Mouse (Mus musculus) c-Kit-positive CD71-positive TER-119-positive erythroid progenitor cells, embryonic 14.5 days (primary cell): ENCODE data around the gene Slfn4.
"Not testable (repeated sequence)": the region's sequence is repeated elsewhere in the genome, so short reads cannot be mapped to it uniquely, and the experiment has no call there.

Source experiments
- DNase-seq: peaks from one replicate; pipeline ENCODE4 v3.0.0-alpha.2; 2013; ENCODE audit warnings: low spot score

Slfn4 gene

DNA sequence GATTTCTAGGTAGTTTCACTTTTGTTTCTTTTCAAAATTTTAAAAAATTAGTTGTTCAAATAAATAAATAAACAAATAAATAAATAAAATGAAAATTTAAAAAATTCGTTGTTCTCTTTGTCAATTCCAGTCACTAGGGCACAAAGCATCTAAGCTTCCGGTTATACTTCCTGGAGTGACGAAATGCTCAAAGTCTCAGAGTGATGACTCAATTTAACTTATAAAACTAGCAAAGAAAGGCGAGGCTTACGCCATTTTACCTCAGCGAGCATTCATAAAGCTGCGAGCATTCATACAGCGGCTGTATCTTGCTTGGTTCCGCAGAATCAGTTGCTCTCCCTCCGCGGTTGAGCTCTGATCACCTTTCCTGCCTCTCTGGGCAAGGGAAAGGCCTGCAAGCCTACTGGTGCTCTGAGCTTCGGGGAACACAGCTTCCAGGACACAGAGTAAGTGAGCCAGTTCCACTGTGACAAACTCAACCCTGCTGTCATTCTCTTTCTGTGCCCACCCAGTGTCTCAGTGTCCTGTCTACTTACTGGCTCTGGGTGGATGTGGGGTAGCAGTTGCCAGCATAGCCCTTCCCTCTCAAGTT, at the start of gene Slfn4:
Gene Slfn4, plus strand, starts transcription at position 239 of the 592 bp plus-strand sequence.
- no peak for DNase-seq

DNA sequence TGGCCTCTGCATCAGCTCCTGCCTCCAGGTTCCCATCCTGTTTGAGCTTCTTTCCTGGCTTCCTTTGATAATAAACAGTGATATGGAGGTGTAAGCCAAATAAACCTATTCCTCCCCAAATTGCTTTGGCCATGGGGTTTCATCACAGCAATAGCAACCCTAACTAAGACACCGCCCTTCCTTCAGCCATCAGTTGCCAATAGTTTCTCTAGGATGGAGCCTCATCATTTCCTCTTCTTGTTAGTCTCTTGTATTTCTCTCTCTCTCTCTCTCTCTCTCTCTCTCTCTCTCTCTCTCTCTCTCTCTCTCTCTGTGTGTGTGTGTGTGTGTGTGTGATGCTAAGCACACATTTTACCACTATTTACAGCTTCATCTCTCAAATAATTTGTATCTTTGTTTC, 49.4 kb upstream of the Slfn4 start:
- DNase-seq = not testable (repeated sequence)

DNA sequence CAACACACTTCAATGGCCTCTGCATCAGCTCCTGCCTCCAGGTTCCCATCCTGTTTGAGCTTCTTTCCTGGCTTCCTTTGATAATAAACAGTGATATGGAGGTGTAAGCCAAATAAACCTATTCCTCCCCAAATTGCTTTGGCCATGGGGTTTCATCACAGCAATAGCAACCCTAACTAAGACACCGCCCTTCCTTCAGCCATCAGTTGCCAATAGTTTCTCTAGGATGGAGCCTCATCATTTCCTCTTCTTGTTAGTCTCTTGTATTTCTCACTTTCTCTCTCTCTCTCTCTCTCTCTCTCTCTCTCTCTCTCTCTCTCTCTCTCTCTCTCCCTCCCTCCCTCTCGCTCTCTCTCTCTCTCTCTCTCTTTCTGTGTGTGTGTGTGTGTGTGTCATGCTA, 37.7 kb upstream of the Slfn4 start:
- not testable (repeated sequence) for DNase-seq

DNA sequence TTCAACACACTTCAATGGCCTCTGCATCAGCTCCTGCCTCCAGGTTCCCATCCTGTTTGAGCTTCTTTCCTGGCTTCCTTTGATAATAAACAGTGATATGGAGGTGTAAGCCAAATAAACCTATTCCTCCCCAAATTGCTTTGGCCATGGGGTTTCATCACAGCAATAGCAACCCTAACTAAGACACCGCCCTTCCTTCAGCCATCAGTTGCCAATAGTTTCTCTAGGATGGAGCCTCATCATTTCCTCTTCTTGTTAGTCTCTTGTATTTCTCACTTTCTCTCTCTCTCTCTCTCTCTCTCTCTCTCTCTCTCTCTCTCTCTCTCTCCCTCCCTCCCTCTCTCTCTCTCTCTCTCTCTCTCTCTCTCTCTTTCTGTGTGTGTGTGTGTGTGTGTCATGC, 26.0 kb upstream of the Slfn4 start:
- DNase-seq = not testable (repeated sequence)

DNA sequence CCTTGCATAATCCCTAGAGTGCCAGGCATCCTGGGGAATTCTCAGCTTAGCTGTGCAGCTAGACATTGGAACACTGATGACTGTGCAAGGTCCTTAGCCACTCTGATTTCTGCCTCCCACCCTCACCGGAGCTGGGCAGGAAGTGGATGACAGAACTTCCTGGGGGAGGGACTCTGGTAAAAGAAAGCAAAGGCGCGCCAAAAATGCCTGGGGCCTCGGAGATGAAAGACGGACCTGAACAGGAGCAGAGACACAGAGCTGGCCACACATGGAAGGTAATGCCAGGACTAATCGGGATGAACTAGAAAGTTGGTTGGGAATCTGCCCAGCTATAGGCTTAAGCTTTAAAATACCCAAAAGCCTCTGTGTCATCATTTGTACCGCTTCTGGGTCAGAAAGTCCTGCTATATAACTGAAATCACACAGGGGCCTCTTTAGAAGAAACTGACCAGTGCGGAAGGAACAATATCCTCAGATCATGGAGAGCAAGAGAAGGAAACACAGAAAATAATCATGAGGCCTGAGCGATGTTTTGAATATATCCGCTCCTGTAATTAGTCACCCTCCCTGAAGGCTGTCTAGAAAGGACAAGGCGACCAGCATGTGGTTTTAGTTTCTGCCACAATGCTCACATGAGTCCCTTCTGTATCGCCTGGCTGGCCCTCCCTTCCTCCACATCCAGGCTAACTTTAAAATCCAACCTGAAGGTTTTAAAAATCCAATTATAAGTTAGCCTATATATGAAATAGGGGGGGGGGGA, 16.3 kb downstream of the Slfn4 start, which contains the start of gene Slfn3:
Gene Slfn3, plus strand, starts transcription at position 197 of the 760 bp plus-strand sequence.
- peak; percentile 44 for DNase-seq

DNA sequence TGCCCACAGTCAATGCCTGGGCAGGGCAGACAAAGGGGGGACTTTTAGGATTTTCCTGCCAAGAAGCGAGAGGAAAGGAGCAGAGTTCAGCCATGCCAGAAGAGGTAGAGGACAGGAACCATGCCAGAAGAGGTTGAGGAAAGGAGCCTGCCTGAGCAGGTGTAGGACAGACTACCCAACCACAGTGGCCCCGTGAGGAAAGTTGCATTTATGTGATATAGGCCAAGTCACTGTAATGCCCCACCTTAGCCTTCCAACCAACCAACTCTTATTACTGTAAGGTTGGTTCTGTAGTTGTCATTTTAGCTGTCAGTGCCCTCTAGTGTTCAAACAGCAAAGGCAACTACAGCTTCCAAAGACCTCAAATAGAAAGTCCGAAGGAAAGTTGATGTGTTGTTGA, 17.0 kb downstream of the Slfn4 start:
- DNase-seq = peak; percentile 63

DNA sequence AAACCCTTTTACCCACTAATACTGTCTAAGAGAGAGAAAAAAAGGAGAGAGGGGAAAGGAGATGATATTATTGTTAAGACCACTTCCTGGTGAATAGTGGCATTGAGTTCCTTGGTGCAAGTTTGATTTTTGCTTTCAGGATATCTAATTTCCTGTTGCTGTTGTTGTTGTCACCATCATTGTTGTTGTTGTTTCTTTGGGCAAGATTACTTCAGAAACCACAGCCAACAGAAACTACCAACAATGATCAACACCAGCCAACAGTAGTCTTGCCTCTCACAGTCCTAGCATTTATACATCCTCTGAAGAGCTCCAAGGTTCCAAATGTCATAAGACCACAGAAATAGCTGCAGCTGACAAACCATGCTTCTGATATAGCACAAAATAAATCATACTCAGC, 30.0 kb downstream of the Slfn4 start:
- DNase-seq = no peak

DNA sequence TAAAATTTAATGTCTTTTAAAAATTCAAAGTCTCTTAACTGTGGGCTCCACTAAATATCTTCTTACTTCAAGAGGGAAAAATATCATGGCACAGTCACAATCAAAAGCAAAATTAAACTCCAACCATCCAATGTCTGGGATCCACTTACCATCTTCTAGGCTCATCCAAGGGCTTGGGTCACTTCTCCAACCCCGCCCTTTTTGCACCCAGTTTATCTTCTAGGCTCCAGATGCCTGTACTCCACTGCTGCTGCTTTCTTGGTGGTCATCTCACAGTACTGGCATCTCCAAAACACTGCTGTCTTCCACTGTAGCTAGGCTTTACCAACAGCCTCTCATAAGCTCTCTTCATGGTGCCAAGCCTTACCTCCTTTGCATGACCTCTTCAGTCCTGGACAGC, 41.1 kb downstream of the Slfn4 start:
- no peak for DNase-seq

DNA sequence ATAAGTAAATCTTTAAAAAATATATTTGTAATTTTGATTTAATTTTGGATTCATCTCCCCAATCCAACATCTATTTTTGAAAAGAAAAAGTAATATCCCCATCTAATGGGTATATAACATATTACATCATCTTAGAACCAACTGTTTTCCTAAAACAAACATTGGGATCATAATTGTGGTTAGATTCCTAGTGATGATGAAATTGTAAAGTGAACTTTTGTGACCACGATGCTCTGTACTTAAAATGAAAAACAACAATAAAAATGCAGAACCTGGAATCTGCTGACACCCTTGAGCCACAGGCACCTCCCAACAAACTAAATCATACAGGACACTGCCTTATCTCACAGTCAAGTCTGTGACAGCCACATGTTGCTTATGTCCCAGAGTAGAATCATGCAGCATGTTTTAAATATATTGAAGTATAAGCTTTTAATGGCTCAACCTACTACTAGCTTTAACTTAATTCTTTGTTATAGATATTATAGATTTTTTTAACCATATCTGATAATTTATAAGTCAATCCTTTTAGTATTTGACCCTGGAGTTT, 46.4 kb downstream of the Slfn4 start:
- DNase-seq = no peak

DNA sequence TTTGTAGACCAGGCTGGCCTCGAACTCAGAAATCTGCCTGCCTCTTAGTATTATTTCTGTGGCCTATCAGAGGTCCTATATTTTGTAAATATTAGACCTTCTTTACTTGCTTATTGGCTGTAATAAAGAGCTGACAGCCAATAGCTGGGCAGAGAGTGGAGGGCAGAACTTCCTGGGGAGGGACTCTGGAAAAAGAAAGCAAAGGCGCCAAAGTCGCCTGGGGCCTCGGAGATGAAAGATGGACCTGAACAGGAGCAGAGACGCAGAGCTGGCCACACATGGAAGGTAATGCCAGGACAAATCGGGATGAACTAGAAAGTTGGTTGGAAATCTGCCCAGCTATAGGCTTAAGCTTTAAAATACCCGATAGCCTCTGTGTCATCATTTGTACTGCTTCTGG, 48.4 kb downstream of the Slfn4 start:
- peak; percentile 71 for DNase-seq

DNA sequence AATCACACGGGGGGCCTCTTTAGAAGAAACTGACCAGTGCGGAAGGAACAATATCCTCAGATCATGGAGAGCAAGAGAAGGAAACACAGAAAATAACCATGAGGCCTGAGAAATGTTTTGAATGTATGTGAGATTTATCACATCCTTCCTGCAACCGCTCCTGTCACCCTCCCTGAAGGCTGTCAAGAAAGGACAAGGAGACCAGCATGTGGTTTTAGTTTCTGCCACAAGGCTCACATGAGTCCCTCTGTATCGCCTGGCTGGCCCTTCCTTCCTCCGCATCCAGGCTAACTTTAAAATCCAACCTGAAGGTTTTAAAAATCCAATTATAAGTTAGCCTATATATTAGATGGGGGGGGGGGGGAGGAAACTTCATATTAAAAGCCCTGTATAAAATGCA, 48.8 kb downstream of the Slfn4 start:
- DNase-seq = peak; percentile 41

DNA sequence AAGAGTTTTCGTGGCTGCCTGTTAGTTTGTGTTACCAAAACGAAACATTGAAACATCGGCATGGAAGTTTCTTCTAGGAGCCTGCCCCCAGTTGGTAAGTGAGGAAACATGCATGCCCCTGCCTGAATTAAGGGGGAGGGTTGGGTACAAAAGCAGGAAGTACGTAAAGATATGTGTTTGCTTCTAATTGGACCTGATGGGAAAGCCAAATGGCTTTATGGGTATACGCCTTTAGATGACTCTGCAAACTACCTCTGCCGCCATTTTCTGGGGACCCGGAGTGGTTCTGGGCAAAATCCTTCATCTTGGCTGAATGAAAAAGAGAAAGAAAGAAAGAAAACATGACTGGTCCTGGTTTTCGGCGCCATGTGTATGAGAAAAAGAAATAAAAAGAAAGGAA, 49.2 kb downstream of the Slfn4 start:
- peak; percentile 82 for DNase-seq

DNA sequence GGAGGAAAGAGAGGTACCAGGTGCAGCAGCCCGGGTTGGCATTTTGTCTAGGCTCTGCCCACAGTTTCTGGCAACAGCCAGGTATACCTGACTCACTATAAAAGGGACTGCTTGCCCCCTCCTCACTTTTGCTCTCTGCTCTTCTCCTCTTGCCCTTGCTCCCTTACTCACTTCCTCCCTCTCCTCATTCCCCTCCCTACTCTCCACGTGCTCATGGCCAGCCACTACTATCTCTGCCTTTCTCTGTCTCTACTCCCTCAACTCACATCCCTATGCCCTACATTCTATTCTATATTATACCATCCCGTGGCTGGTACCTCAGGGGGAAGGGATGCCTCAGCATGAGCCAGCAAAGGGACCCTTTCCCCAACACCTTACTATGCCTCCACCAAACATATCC, 49.8 kb downstream of the Slfn4 start:
- no peak for DNase-seq

DNA sequence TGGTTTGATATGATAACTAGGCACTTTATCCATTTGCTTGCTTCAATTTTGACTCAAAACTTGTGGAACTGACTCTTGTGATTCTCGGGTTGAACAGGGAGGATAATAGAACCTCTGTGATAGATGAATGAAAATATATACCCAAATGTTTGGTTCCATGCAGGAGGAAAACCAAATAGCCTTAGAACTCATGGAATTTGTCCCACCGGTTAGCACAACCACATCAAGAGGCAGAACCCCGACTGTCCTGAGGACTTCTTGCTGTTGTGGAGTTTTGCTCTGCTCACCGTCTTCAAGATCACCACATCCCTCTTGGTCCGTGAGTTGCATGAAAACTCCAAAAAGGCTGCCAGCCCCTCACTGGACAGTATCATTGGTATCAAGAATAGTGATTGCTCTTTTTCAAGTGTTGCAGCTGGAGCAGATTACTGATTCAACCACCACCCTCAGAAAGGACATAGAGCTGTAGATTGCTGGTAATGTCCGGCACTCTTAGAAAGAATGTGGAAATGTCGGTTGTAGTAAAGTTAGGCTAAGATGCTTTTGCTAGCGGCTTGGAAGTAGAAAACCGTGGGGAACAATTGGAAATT, 50.5 kb downstream of the Slfn4 start:
- DNase-seq = no peak

DNA sequence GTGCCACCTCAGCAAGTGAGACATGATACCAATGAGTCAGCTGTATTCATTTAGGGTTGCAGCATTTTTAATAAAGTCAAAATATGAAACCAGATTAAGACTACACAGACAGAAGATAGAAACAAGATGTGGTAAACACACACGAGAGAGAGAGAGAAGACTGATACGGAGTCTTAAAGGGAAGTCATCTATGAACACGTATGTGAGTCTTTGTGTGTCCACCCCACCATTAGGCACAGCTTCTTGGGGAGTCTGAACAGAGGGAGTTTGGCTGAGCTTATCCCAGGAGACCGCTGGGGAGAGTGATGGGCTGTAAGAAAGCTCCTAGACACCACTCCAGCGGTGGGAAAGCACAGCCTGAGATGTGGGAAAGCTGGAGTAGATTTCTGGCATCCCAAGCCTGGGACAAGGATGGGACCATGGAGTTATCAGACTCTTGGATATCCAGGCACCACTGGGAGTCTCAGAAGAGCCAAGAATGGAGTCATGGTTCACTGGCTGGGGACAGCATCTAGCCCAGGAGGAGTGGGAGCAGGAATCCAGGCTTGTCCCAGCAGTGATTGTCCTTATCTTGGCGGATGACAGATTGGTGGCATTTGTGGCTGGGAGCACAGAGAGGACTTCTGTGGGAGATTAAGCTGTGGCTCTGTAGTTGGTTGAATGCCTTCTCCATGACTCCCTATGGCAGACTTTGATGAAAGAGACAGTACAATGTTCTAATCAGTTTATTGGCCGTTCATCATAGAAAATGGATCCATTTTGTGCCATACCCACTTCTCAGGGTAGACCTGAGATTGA, 53.1 kb downstream of the Slfn4 start:
- no peak for DNase-seq

DNA sequence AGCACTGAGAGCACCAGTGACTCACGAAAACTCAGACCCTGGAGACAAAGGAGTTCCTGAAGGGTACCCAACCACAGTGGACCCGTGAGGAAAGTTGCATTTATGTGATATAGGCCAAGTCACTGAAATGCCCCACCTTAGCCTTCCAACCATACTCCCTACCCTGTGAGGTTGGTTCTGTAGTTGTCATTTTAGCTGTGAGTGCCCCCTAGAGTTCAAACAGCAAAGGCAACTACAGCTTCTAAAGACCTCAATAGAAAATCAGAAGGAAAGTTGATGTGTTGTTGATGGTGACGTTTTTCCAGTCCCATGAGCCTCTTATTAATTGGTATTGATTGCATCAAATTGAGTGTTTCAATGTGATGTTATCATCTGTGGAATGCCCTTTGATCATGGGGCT, 56.0 kb downstream of the Slfn4 start:
- peak; percentile 53 for DNase-seq

DNA sequence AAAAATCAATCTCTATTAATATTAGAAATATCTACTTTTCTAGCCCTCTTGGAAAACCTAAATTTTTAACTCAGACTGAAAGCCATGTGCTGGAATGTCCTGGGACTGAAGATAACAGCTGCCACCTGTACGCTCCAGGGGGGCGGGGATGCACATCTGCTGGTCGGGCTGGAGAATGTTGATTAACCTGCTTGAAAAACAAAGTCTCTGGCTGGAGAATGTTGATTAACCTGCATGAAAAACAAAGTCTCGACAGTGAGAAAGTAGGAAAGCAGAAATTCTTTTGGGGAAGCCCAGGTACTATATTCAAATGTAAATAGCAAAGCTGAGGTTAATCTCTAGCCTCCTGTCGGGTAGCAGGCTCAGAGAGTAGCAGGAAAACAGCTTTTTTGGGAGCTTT, 58.6 kb downstream of the Slfn4 start:
- DNase-seq = not testable (repeated sequence)

DNA sequence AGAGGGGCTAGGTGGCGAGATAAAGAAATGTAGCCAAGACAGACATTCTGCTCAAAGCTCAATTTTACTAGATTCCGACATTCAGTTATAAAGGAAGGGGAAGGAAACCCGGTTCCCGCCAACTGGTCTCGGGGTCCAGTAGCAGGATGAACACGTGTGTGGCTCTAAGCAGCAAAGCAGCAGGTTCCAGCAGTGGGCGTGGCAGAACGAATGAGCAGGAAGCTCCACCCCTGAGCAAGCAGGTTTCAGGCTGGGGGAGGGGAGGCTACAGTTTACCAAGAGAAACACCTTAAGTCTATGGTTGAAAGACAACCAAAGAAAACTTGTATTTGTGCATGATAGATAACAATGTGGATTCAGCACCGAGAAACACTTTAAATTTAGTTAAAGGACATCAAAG, 62.4 kb downstream of the Slfn4 start:
- DNase-seq = not testable (repeated sequence)

DNA sequence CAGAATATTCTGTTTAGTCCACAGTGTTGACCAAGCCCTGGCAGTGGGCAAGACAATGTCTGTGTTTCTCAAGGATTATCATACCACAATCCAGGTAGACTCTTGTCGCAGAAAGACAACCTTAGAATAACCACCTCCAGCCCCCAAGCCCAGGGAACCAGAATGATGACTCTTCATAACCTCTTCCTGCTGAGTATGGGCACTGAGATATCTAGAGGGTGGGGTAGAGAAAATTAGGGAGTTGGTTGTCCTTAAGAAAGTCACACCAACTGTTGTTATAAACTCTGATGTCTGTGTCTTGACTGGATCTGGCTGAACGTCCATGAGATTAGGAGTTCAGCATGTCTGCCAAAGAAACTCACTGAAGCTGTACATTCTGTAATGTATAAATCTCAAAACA, 63.4 kb downstream of the Slfn4 start:
- DNase-seq = no peak

DNA sequence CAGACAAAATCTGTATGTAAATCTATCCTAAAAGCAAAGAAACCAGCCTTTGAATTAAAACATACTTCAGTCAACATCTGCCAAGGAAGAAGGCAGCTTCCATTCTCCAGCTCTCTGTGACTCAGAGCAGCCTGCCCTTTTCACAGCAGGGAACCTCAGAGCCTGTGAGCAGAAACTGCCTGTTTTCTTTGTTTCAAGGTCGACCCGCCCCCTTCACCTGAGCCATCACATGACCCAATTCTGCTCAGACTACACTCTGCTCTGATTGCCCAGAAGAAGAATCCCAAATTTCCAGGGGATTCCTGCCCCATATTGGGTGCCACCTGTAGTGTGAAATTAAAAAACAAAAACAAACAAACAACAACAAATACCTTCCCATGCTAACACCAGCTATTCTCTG, 64.8 kb downstream of the Slfn4 start:
- DNase-seq = no peak
